Mouse (Mus musculus) right cerebral cortex, adult 2 months (tissue): ENCODE measurements around the gene Parp16.
"Not testable (repeated sequence)": the region's sequence is repeated elsewhere in the genome, so short reads cannot be mapped to it uniquely, and the experiment has no call there.

ENCODE experiments used
- DNase-seq, 2 experiments: peaks; one replicate each; pipeline ENCODE4 v3.0.0; 2021 to 2022; ENCODE audit warnings: low spot score in 2 of 2

Parp16 gene

DNA sequence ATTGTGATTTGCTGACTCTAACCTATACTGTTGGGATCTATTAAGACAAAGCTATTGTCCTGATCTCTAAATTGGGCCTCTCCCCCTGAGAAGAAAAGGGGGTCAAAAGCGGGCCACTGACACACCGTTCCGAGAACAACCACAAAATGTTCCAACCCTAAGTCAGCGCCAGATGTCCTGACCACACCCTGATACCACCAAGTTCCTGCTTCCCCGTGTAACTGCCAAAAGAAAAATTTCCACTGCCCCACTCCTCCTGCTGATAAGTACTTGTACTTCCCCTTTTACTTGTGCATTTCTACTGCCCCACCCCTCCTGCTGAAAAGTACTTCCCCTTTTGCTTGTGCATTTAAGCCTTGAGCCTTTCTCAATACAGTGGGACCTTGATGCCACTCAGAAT, 93.1 kb downstream of the Parp16 start:
- DNase-seq = not testable (repeated sequence)
